Mouse (Mus musculus) stomach, postnatal 0 days (tissue): Measurements from ENCODE around the gene Pigo. TPM values are rescaled to one million over a fixed set of nuclear protein-coding genes. Genes with fewer than 3 reads are reported as not detected.
"Not testable (repeated sequence)": the region's sequence is repeated elsewhere in the genome, so short reads cannot be mapped to it uniquely, and the experiment has no call there.

Experiments
- ATAC-seq: fragments of 200-750 bp; cut with Nextera tagmentation; 2 replicates; pipeline ENCODE4 v1.8.0; 2017; ENCODE audit not compliant: low FRiP score, low TSS enrichment
- DNase-seq: peaks from one replicate; pipeline ENCODE4 v3.0.0-alpha.2; 2016; ENCODE audit warnings: low spot score
- H3K27ac ChIP-seq: fragments of 300-500 bp; sonication (generic); replicated peaks from 2 replicates; pipeline ENCODE4 v1.5.1; 2014; ENCODE audit warnings: mild to moderate bottlenecking, control low read depth
- H3K27me3 ChIP-seq: fragments of 300-500 bp; sonication (generic); 2 replicates; pipeline ENCODE4 v1.6.1; 2014; ENCODE audit warnings: low read length; ENCODE audit not compliant: control insufficient read depth, insufficient read depth
- H3K36me3 ChIP-seq: fragments of 300-500 bp; sonication (generic); 2 replicates; pipeline ENCODE4 v1.6.1; 2014; ENCODE audit warnings: low read length, mixed read lengths; ENCODE audit not compliant: control insufficient read depth, insufficient read depth
- H3K4me1 ChIP-seq: fragments of 300-500 bp; sonication (generic); replicated peaks from 2 replicates; pipeline ENCODE4 v1.6.1; 2014; ENCODE audit warnings: antibody characterized with exemption; ENCODE audit not compliant: control insufficient read depth, insufficient read depth
- H3K4me2 ChIP-seq: fragments of 300-500 bp; sonication (generic); replicated peaks from 2 replicates; pipeline ENCODE4 v1.6.1; 2014; ENCODE audit warnings: low read depth, mild to moderate bottlenecking, control low read depth, moderate library complexity
- H3K4me3 ChIP-seq: fragments of 300-500 bp; sonication (generic); 2 replicates; pipeline ENCODE4 v1.5.1; 2014; ENCODE audit warnings: low read depth, low read length, control low read depth
- H3K9ac ChIP-seq: fragments of 300-500 bp; sonication (generic); 2 replicates; pipeline ENCODE4 v1.6.1; 2014; ENCODE audit warnings: mild to moderate bottlenecking, low read length, control low read depth, mixed read lengths
- H3K9me3 ChIP-seq: fragments of 300-500 bp; sonication (generic); 2 replicates; pipeline ENCODE4 v1.6.1; 2016; ENCODE audit warnings: low read length; ENCODE audit not compliant: control insufficient read depth
- CTCF ChIP-seq: IDR thresholded peaks from 2 replicates; pipeline ENCODE4 v1.5.1; 2016; ENCODE audit warnings: antibody characterized with exemption, low read depth, mild to moderate bottlenecking, moderate library complexity
- EP300 ChIP-seq: optimal IDR thresholded peaks from 2 replicates; pipeline ENCODE3; 2016; ENCODE audit warnings: antibody characterized with exemption
- WGBS: fragments of 180-500 bp; shearing (Covaris S2); extraction: QIAGEN DNeasy Blood & Tissue Kit; methylation state at CpG from one replicate; pipeline ENCODE4 v1.1.7; 2014; 5-methylcytosine and 5-hydroxymethylcytosine counted together
- polyA plus RNA-seq: library from polyadenylated mRNA; unstranded; fragments of >200 nt; fragmentation: Nextera tagmentation; extraction: Ambion mirVana; gene quantifications from 2 replicates; pipeline ENCODE4 v1.2.1, GENCODE M21; 2015

Pigo gene
- polyA plus RNA-seq, 1 experiment from 2014 or later = 10.3 TPM

GRCm38 (mm10) chr4:43002756-43003439 lies 22.7 kb downstream of the Pigo start:
- no peaks in the 10 kb centered on the region for H3K36me3 ChIP-seq
- DNase-seq = no peak
- 64% methylated on average over 12 of the region's 12 CpGs for WGBS
- H3K4me2 ChIP-seq = no peak overlapping the region
- no peak for TF ChIP-seq EP300
- 0 out of 2 replicates have a peak, but pooled peaks have one; percentile 3 for TF ChIP-seq CTCF
- 0 out of 2 replicates have a peak, but pooled peaks cover 2% of the 10 kb centered on the region for H3K4me1 ChIP-seq
- H3K9me3 ChIP-seq = no peaks in the 10 kb centered on the region
- no peak overlapping the region for H3K9ac ChIP-seq
- no peak overlapping the region for H3K27ac ChIP-seq
- no peak for ATAC-seq
- no peak overlapping the region for H3K4me3 ChIP-seq
- H3K27me3 ChIP-seq = no peaks in the 10 kb centered on the region

- Histone ChIP-seq H3K4me2 (no peak overlapping the region), H3K4me3 (no peak overlapping the region), H3K9me3 (no peaks in the 10 kb centered on the region), H3K36me3 (no peaks in the 10 kb centered on the region), H3K27me3 (no peaks in the 10 kb centered on the region), H3K9ac (no peak overlapping the region), H3K4me1 (0 out of 2 replicates have a peak, but pooled peaks cover 5% of the 10 kb centered on the region), H3K27ac (no peak overlapping the region)
- ATAC-seq (no peak), DNase-seq (no peak)
- 79% methylated on average over 2 of the region's 2 CpGs for WGBS
- TF ChIP-seq CTCF = no peak
- no peak for TF ChIP-seq EP300
These were observed 24.3 kb downstream of the Pigo start for GRCm38 (mm10) chr4:43001272-43001671.

GRCm38 (mm10) chr4:43000141-43000986 lies 25.3 kb downstream of the Pigo start, which contains the start of gene Vcp:
Gene Vcp, minus strand, starts transcription at chr4:43000507.
- not testable (repeated sequence) for H3K4me1 ChIP-seq, H3K27me3 ChIP-seq, H3K9me3 ChIP-seq, H3K36me3 ChIP-seq
- peak within 1 kb of the TSS; percentile 98 for H3K9ac ChIP-seq
- DNase-seq = peak; percentile 99
- peak within 1 kb of the TSS; percentile 100 for H3K27ac ChIP-seq
- ATAC-seq = peak; percentile 99
- H3K4me3 ChIP-seq = peak within 1 kb of the TSS; percentile 95
- under 1% methylated on average over 47 of the region's 56 CpGs for WGBS
- peak within 1 kb of the TSS; percentile 64 for H3K4me2 ChIP-seq

- H3K9me3 ChIP-seq = no peaks in the 10 kb centered on the region
These were observed 26.0 kb downstream of the Pigo start for GRCm38 (mm10) chr4:42999451-43000140.

GRCm38 (mm10) chr4:42998022-42998421 lies 27.6 kb downstream of the Pigo start:
- 0 out of 2 replicates have a peak, but pooled peaks cover 2% of the 10 kb centered on the region for H3K36me3 ChIP-seq
- no peaks in the 10 kb centered on the region for H3K27me3 ChIP-seq
- DNase-seq (no peak), ATAC-seq (no peak)
- TF ChIP-seq CTCF = no peak
- TF ChIP-seq EP300 = no peak
- no peak overlapping the region; the same call in 1 of the 2 replicates for H3K9ac ChIP-seq
- no peak overlapping the region for H3K4me3 ChIP-seq
- H3K4me2 ChIP-seq = 0 out of 2 replicates have a peak overlapping the region, but pooled peaks have one; percentile 64
- no peaks in the 10 kb centered on the region for H3K9me3 ChIP-seq
- WGBS = 31% methylated on average over 2 of the region's 2 CpGs
- 0 out of 2 replicates have a peak, but pooled peaks cover 5% of the 10 kb centered on the region for H3K4me1 ChIP-seq
- no peak overlapping the region for H3K27ac ChIP-seq

More at GRCm38 (mm10) chr4:42999451-43000140, 26.0 kb downstream of the Pigo start:
- peak overlapping the region; percentile 100 for H3K27ac ChIP-seq
- peak; percentile 86 for DNase-seq
- peak overlapping the region; percentile 98 for H3K9ac ChIP-seq
- peak overlapping the region; percentile 64 for H3K4me2 ChIP-seq
- H3K4me3 ChIP-seq = peak overlapping the region; percentile 95
- 0 out of 2 replicates have a peak, but pooled peaks cover 5% of the 10 kb centered on the region for H3K4me1 ChIP-seq
- WGBS = under 1% methylated on average over 49 of the region's 51 CpGs
- peak; percentile 72 for ATAC-seq
- TF ChIP-seq CTCF (peak; percentile 55), EP300 (peak; percentile 44)
- no peaks in the 10 kb centered on the region for H3K36me3 ChIP-seq
- H3K27me3 ChIP-seq = no peaks in the 10 kb centered on the region
